In genomic region chr8:88666435-88666834, GRCm38 (mm10) we compare ENCODE assay signal across 11 mouse cellular contexts. TPM values are rescaled to one million over a fixed set of nuclear protein-coding genes. Genes with fewer than 3 reads are reported as not detected.
A peak's percentile ranks its signal among the peaks of the same experiment; 100 is the strongest.
DNase-seq lines count a peak whose midpoint lies in the region; ATAC-seq lines count a peak whose summit lies in the region.
"Had no signal": no experiment of that assay in that cellular context is flagged by ENCODE, and none has a peak within 500 bp of the region (broad histone marks: within the 10 kb centered on the region; RNA-seq: fewer than 3 reads in every experiment).

No protein-coding gene starts in this region.

- peak; percentile 43 for ATAC-seq in common myeloid progenitor, adult 5-6 weeks (replicated peaks; ENCODE audit: low read depth, poor library complexity, severe bottlenecking)
- ATAC-seq in megakaryocyte, adult 5-6 weeks (ENCODE audit: poor library complexity, severe bottlenecking), result peak; percentile 36
- no peak for ATAC-seq in midbrain, embryonic 15.5 days (replicated peaks)

- H3K4me1 ChIP-seq in midbrain, embryonic 15.5 days, result peaks cover 24% of the 10 kb centered on the region

- no peaks in the 10 kb centered on the region for H3K9me3 ChIP-seq in midbrain, embryonic 15.5 days
- H3K9me3 ChIP-seq: forebrain, embryonic 12.5 days; neural tube, embryonic 12.5 days had no signal

- no peak overlapping the region for H3K4me2 ChIP-seq in midbrain, embryonic 15.5 days
- H3K4me2 ChIP-seq: forebrain, embryonic 12.5 days; neural tube, embryonic 12.5 days had no signal

- no peak overlapping the region for H3K9ac ChIP-seq in midbrain, embryonic 15.5 days
- H3K9ac ChIP-seq: forebrain, embryonic 12.5 days; neural tube, embryonic 12.5 days had no signal

- peak; percentile 40 to 75 for DNase-seq in heart, adult 18-20 months
- DNase-seq in heart, postnatal 36 days, result no peak
- DNase-seq in A20 (ENCODE audit: low read depth, low spot score), result peak; percentile 88
- no peak for DNase-seq in frontal cortex, postnatal 10 days (ENCODE audit: low spot score in 2 of 2)
- DNase-seq in retina, embryonic 14.5 days (ENCODE audit: low spot score), result no peak

- intact Hi-C loops in heart, postnatal 36 days (cut with DNase I), result no loop called here

- H3K36me3 ChIP-seq in midbrain, embryonic 15.5 days (replicated peaks), result no peaks in the 10 kb centered on the region
- H3K36me3 ChIP-seq: forebrain, embryonic 12.5 days; neural tube, embryonic 12.5 days had no signal

- no peak overlapping the region for H3K27ac ChIP-seq in midbrain, embryonic 15.5 days
- H3K27ac ChIP-seq: forebrain, embryonic 12.5 days; neural tube, embryonic 12.5 days had no signal

- 86% methylated on average over 1 of the region's 1 CpGs for WGBS in midbrain, embryonic 15.5 days

- H3K27me3 ChIP-seq in midbrain, embryonic 15.5 days (replicated peaks), result no peaks in the 10 kb centered on the region
- H3K27me3 ChIP-seq: forebrain, embryonic 12.5 days; neural tube, embryonic 12.5 days had no signal

- no peak overlapping the region for H3K4me3 ChIP-seq in midbrain, embryonic 15.5 days
- H3K4me3 ChIP-seq: forebrain, embryonic 12.5 days; neural tube, embryonic 12.5 days had no signal

RNA-seq across cellular contexts. Expression of gene Nod2, which starts 19.3 kb away (rescaled TPM):
- total RNA-seq in heart, adult 18-20 months (2021), result 1 to 10 TPM; 1.0 to 1.4 TPM
- total RNA-seq in heart, postnatal 36 days (2021), result 1 to 10 TPM; 1.1 to 1.4 TPM
- total RNA-seq in common myeloid progenitor, adult 5-6 weeks (2017), result 0.14 TPM in 1 of 2 replicates, not detected in the other
- 3.8 and 4.0 TPM in 2 replicates for total RNA-seq in megakaryocyte, adult 5-6 weeks (2015)
- total RNA-seq in megakaryocyte, adult 5-6 weeks (2017), result 2.5 and 4.0 TPM in 2 replicates
- 0.15 and 0.18 TPM in 2 replicates for polyA plus RNA-seq in midbrain, embryonic 15.5 days (2015; fragmentation: Nextera tagmentation; extraction: Ambion mirVana)
- polyA plus RNA-seq: heart, embryonic 14.5 days had no signal

RNA-seq across cellular contexts. Expression of gene Cyld, which starts 30.4 kb away (rescaled TPM):
- total RNA-seq in heart, adult 18-20 months (2021), result 10 to 100 TPM; 25.6 to 28.4 TPM
- total RNA-seq in heart, postnatal 36 days (2021), result 10 to 100 TPM; 25.4 to 31.5 TPM
- total RNA-seq in common myeloid progenitor, adult 5-6 weeks (2017), result 41.7 and 43.0 TPM in 2 replicates
- 40.6 and 41.9 TPM in 2 replicates for total RNA-seq in megakaryocyte, adult 5-6 weeks (2015)
- total RNA-seq in megakaryocyte, adult 5-6 weeks (2017), result 50.0 and 61.9 TPM in 2 replicates
- 18.1 and 19.8 TPM in 2 replicates for polyA plus RNA-seq in midbrain, embryonic 15.5 days (2015; fragmentation: Nextera tagmentation; extraction: Ambion mirVana)

RNA-seq across cellular contexts. Expression of gene Snx20, which starts 30.5 kb away (rescaled TPM):
- total RNA-seq in heart, adult 18-20 months (2021), result 1 to 10 TPM; 1.1 to 3.0 TPM
- 1 to 10 TPM in 1 of 2 experiments, under 1 TPM in 1; 0.94 to 1.6 TPM for total RNA-seq in heart, postnatal 36 days (2021)
- 10.4 and 10.7 TPM in 2 replicates for total RNA-seq in common myeloid progenitor, adult 5-6 weeks (2017)
- total RNA-seq in megakaryocyte, adult 5-6 weeks (2015), result 60.5 and 64.6 TPM in 2 replicates
- total RNA-seq in megakaryocyte, adult 5-6 weeks (2017), result 71.3 and 73.0 TPM in 2 replicates
- 1.1 and 1.8 TPM in 2 replicates for polyA plus RNA-seq in midbrain, embryonic 15.5 days (2015; fragmentation: Nextera tagmentation; extraction: Ambion mirVana)

Comparison
In these comparisons a context has a peak if more than half of its experiments do, and no peak if none do; other contexts are left out.
1. DNase-seq: peak in heart, adult 18-20 months (2 of 2) and A20 (single experiment); none in heart, postnatal 36 days (0 of 2), frontal cortex, postnatal 10 days (0 of 2) and retina, embryonic 14.5 days (single experiment).